Mouse (Mus musculus) left cerebral cortex, postnatal 14 days (tissue): ENCODE results near the gene Foxa3. TPM values are rescaled to one million over a fixed set of nuclear protein-coding genes. Genes with fewer than 3 reads are reported as not detected.

Experiments
- DNase-seq, 2 experiments: peaks; one replicate each; pipeline ENCODE4 v3.0.0; 2021 to 2022; ENCODE audit warnings: low spot score in 2 of 2, mixed read lengths in 1 of 2
- intact Hi-C: fragments of 180-260 bp; cut with DNase I; formaldehyde crosslinking; loops from one replicate; pipeline ENCODE4 v1.15.1; 2025
- total RNA-seq, 2 experiments: library from RNA; stranded (reverse); gene quantifications; 2 replicates each; pipeline ENCODE4 v1.2.3; 2021

Gene Foxa3
- total RNA-seq, 2 experiments from 2014 or later: not detected

GRCm38 (mm10) chr7:19029084-19029653, 5.8 kb upstream of the Foxa3 start:
- intact Hi-C loops: no loop called here
- DNase-seq: peak in 1 of 2 experiments; percentile 51

GRCm38 (mm10) chr7:19028067-19028466, 4.7 kb upstream of the Foxa3 start:
- no peak for DNase-seq
- intact Hi-C loops: no loop called here

GRCm38 (mm10) chr7:19024581-19025255, 1.4 kb upstream of the Foxa3 start:
- peak in 1 of 2 experiments; percentile 35 for DNase-seq
- intact Hi-C loops: no loop called here

GRCm38 (mm10) chr7:19024096-19024506, 763 bp upstream of the Foxa3 start, which contains the start of gene Sympk:
Gene Sympk, plus strand, starts transcription at chr7:19024377.
- intact Hi-C loops: no loop called here
- peak; percentile 96 for DNase-seq

GRCm38 (mm10) chr7:19022189-19022958, 964 bp downstream of the Foxa3 start:
- DNase-seq: no peak
- intact Hi-C loops: no loop called here

GRCm38 (mm10) chr7:19021048-19021447, 2.3 kb downstream of the Foxa3 start:
- intact Hi-C loops: no loop called here
- no peak for DNase-seq

- intact Hi-C loops: no loop called here
- no peak for DNase-seq
Observed at GRCm38 (mm10) chr7:19017909-19018308, 5.4 kb downstream of the Foxa3 start.

- intact Hi-C loops: no loop called here
- DNase-seq: no peak
Observed at GRCm38 (mm10) chr7:19016042-19016441, 7.3 kb downstream of the Foxa3 start.

- intact Hi-C loops: no loop called here
- DNase-seq: no peak
Observed at GRCm38 (mm10) chr7:19014452-19014851, 8.9 kb downstream of the Foxa3 start.

- intact Hi-C loops: no loop called here
- no peak for DNase-seq
Observed at GRCm38 (mm10) chr7:19012882-19013281, 10.5 kb downstream of the Foxa3 start.

GRCm38 (mm10) chr7:19012025-19012621, 11.2 kb downstream of the Foxa3 start:
- intact Hi-C loops: no loop called here
- DNase-seq: no peak

- intact Hi-C loops: no loop called here
- no peak for DNase-seq
Observed at GRCm38 (mm10) chr7:19010581-19010980, 12.8 kb downstream of the Foxa3 start.

- intact Hi-C loops: no loop called here
- DNase-seq: no peak
Observed at GRCm38 (mm10) chr7:19007026-19007977, 16.0 kb downstream of the Foxa3 start.

- DNase-seq: peak; percentile 86 to 92
- intact Hi-C loops: no loop called here
Observed at GRCm38 (mm10) chr7:19006476-19006875, 16.9 kb downstream of the Foxa3 start.

GRCm38 (mm10) chr7:19005417-19006121, 17.8 kb downstream of the Foxa3 start:
- no peak for DNase-seq
- intact Hi-C loops: no loop called here

- intact Hi-C loops: no loop called here
- DNase-seq: no peak
Observed at GRCm38 (mm10) chr7:19004631-19005079, 18.7 kb downstream of the Foxa3 start.

GRCm38 (mm10) chr7:19003902-19004630, 19.3 kb downstream of the Foxa3 start, which contains the start of gene Irf2bp1:
Gene Irf2bp1, plus strand, starts transcription at chr7:19004044.
- intact Hi-C loops: no loop called here
- peak; percentile 92 to 94 for DNase-seq
